Mouse (Mus musculus): Measurements from ENCODE around the gene Syna. TPM values are rescaled to one million over a fixed set of nuclear protein-coding genes. Genes with fewer than 3 reads are reported as not detected.

Syna gene
- polyA plus RNA-seq, 1 experiment from 2014 or later: 0.24 TPM

DNA sequence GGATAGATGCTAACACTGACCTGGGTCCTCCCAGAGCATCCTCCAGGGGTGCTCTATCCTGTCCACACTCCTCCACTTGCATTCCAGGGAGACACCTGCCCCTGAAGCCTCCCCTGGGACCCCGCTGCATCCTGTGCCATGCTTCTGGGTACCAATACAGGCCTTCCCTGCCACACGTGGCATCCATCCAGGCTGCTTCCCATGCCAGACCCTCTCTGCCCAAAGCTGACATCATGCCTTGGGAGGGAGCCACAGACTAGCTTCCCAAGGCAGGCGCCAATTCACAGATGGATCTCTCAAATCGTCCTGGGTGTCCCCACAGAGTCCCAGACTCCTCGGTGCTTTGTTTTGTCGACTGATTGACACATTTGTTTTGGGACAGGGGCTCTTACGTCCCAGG, 29.1 kb downstream of the Syna start:
- Histone ChIP-seq H3K4me1 (ENCODE audit: control insufficient read depth, insufficient read depth, low read length) (peaks cover 3% of the 10 kb centered on the region; the same call in 1 of the 2 replicates), H3K4me2 (ENCODE audit: low read length) (no peak overlapping the region), H3K36me3 (ENCODE audit: control insufficient read depth, insufficient read depth, low read length) (peaks cover 61% of the 10 kb centered on the region), H3K9me3 (ENCODE audit: control insufficient read depth, low read length) (no peaks in the 10 kb centered on the region), H3K9ac (replicated peaks; ENCODE audit: low read length) (no peak overlapping the region), H3K27me3 (ENCODE audit: control insufficient read depth, insufficient read depth, low read length) (no peaks in the 10 kb centered on the region), H3K27ac (replicated peaks; ENCODE audit: low read depth, low read length) (no peak overlapping the region), H3K4me3 (replicated peaks; ENCODE audit: low read depth, low read length) (no peak overlapping the region)
- WGBS: 64% methylated on average over 7 of the region's 7 CpGs
- ATAC-seq (ENCODE audit: low FRiP score, low TSS enrichment) (no peak), DNase-seq (peak; percentile 71)

- Histone ChIP-seq H3K36me3 (ENCODE audit: control insufficient read depth, insufficient read depth, low read length) (peaks cover 49% of the 10 kb centered on the region), H3K9ac (replicated peaks; ENCODE audit: low read length) (no peak overlapping the region), H3K27ac (replicated peaks; ENCODE audit: low read depth, low read length) (no peak overlapping the region), H3K27me3 (ENCODE audit: control insufficient read depth, insufficient read depth, low read length) (no peaks in the 10 kb centered on the region), H3K4me1 (ENCODE audit: control insufficient read depth, insufficient read depth, low read length) (peaks cover 3% of the 10 kb centered on the region; the same call in 1 of the 2 replicates), H3K4me3 (replicated peaks; ENCODE audit: low read depth, low read length) (no peak overlapping the region), H3K9me3 (ENCODE audit: control insufficient read depth, low read length) (no peaks in the 10 kb centered on the region), H3K4me2 (ENCODE audit: low read length) (no peak overlapping the region)
- no peak for ATAC-seq (ENCODE audit: low FRiP score, low TSS enrichment)
- no peak for DNase-seq
- WGBS: 32% methylated on average over 9 of the region's 9 CpGs
These were observed 31.5 kb downstream of the Syna start for GRCm38 (mm10) chr5:134528488-134528887.

DNA sequence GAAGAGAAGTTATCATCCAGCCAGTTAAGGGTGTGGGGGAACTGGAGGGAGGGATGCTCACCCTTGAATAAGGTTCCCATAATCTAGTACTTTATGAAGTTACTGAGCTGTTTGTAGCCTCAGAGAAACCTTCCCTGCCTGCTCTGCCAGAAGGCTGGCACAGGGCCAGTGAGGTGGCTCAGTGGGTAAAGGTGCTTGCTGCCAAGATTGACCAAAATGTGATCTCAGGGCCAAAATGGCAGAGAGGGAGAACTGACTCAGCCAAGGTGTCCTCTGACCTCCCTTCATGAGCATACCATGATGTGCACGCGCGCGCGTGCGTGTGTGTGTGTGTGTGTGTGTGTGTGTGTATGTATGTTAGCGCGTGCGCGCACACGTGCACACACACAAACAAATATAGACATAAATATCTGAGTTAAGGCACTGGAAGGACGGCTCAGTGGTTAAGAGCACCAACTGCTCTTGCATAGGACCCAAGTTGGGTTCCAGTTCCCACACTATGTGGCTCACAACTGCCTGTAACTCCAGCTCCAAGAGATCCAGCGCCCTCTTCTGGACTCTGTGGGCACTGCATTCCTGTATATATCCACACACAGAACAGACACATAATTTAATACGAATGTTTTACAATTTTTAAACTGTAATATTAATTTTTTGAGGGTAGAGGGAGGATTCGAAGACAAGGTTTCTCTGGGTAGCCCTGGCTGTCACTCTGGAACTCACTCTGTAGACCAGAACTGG, 33.8 kb downstream of the Syna start:
- Histone ChIP-seq H3K4me1 (ENCODE audit: control insufficient read depth, insufficient read depth, low read length) (peaks cover 3% of the 10 kb centered on the region; the same call in 1 of the 2 replicates), H3K27me3 (ENCODE audit: control insufficient read depth, insufficient read depth, low read length) (no peaks in the 10 kb centered on the region), H3K9me3 (ENCODE audit: control insufficient read depth, low read length) (no peaks in the 10 kb centered on the region), H3K36me3 (ENCODE audit: control insufficient read depth, insufficient read depth, low read length) (peaks cover 50% of the 10 kb centered on the region), H3K4me2 (ENCODE audit: low read length) (no peak overlapping the region), H3K9ac (replicated peaks; ENCODE audit: low read length) (no peak overlapping the region), H3K27ac (replicated peaks; ENCODE audit: low read depth, low read length) (no peak overlapping the region), H3K4me3 (replicated peaks; ENCODE audit: low read depth, low read length) (no peak overlapping the region)
- ATAC-seq (ENCODE audit: low FRiP score, low TSS enrichment) (no peak), DNase-seq (no peak)
- 94% methylated on average over 15 of the region's 15 CpGs for WGBS

DNA sequence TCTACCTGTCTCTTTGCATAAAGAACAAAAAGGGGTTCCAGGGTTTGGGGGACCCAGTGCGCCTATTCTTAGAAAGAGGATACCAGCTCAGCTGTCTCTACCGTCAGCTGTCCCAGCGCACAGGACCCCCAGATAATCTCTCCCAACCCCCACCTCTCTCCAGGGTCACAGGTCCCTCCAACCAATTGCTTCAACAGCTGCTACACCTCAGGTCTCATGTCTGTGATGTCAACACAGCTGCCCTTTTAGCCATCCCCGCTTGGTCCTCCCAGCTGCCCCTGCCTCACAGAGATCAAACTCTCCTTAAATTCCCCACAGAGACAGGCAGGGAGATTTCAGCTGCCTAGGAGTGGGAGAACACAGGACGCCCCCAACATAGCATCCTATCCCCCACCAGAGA, 36.2 kb downstream of the Syna start:
- H3K4me3 ChIP-seq (replicated peaks; ENCODE audit: low read depth, low read length): no peak overlapping the region
- ATAC-seq (ENCODE audit: low FRiP score, low TSS enrichment): no peak
- no peak overlapping the region for H3K4me2 ChIP-seq (ENCODE audit: low read length)
- 85% methylated on average over 5 of the region's 5 CpGs for WGBS
- no peak for DNase-seq
- peaks cover 3% of the 10 kb centered on the region; the same call in 1 of the 2 replicates for H3K4me1 ChIP-seq (ENCODE audit: control insufficient read depth, insufficient read depth, low read length)
- H3K27ac ChIP-seq (replicated peaks; ENCODE audit: low read depth, low read length): no peak overlapping the region
- no peaks in the 10 kb centered on the region for H3K27me3 ChIP-seq (ENCODE audit: control insufficient read depth, insufficient read depth, low read length)
- no peaks in the 10 kb centered on the region for H3K9me3 ChIP-seq (ENCODE audit: control insufficient read depth, low read length)
- no peak overlapping the region for H3K9ac ChIP-seq (replicated peaks; ENCODE audit: low read length)
- H3K36me3 ChIP-seq (ENCODE audit: control insufficient read depth, insufficient read depth, low read length): peaks cover 52% of the 10 kb centered on the region

DNA sequence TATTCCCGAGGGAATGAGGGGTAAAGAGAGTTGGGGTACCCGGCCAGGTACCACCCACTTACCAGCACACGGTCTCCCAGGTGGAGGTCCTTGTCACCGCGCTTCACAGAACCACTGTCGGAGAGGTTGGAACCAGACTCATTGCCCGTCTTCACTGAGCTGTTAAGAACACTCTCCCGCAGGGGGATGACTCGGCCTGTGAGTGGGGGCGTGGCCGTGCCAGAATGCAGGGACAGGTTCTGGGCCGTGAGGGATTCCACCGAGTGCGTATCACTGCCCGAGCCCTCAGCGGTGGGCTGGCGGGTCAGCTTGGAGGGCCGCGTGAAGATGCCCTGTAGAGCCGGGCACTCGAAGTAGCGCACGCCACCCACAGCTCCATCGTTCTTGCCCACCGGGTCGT, 37.4 kb downstream of the Syna start:
- H3K27ac ChIP-seq (replicated peaks; ENCODE audit: low read depth, low read length): no peak overlapping the region
- H3K9me3 ChIP-seq (ENCODE audit: control insufficient read depth, low read length): no peaks in the 10 kb centered on the region
- H3K36me3 ChIP-seq (ENCODE audit: control insufficient read depth, insufficient read depth, low read length): peaks cover 60% of the 10 kb centered on the region
- H3K4me2 ChIP-seq (ENCODE audit: low read length): no peak overlapping the region
- H3K4me3 ChIP-seq (replicated peaks; ENCODE audit: low read depth, low read length): no peak overlapping the region
- no peak for DNase-seq
- H3K4me1 ChIP-seq (ENCODE audit: control insufficient read depth, insufficient read depth, low read length): no peaks in the 10 kb centered on the region
- 93% methylated on average over 26 of the region's 26 CpGs for WGBS
- no peaks in the 10 kb centered on the region for H3K27me3 ChIP-seq (ENCODE audit: control insufficient read depth, insufficient read depth, low read length)
- ATAC-seq (ENCODE audit: low FRiP score, low TSS enrichment): no peak
- no peak overlapping the region for H3K9ac ChIP-seq (replicated peaks; ENCODE audit: low read length)

GRCm38 (mm10) chr5:134521806-134522205, 38.2 kb downstream of the Syna start:
- no peaks in the 10 kb centered on the region for H3K4me1 ChIP-seq (ENCODE audit: control insufficient read depth, insufficient read depth, low read length)
- ATAC-seq (ENCODE audit: low FRiP score, low TSS enrichment) (no peak), DNase-seq (no peak)
- H3K36me3 ChIP-seq (ENCODE audit: control insufficient read depth, insufficient read depth, low read length): peaks cover 65% of the 10 kb centered on the region
- no peak overlapping the region for H3K4me2 ChIP-seq (ENCODE audit: low read length)
- no peak overlapping the region for H3K4me3 ChIP-seq (replicated peaks; ENCODE audit: low read depth, low read length)
- WGBS: 92% methylated on average over 7 of the region's 7 CpGs
- no peaks in the 10 kb centered on the region for H3K27me3 ChIP-seq (ENCODE audit: control insufficient read depth, insufficient read depth, low read length)
- H3K27ac ChIP-seq (replicated peaks; ENCODE audit: low read depth, low read length): no peak overlapping the region; the same call in 1 of the 2 replicates
- no peak overlapping the region for H3K9ac ChIP-seq (replicated peaks; ENCODE audit: low read length)
- no peaks in the 10 kb centered on the region for H3K9me3 ChIP-seq (ENCODE audit: control insufficient read depth, low read length)

GRCm38 (mm10) chr5:134521131-134521530, 38.8 kb downstream of the Syna start:
- Histone ChIP-seq H3K4me1 (ENCODE audit: control insufficient read depth, insufficient read depth, low read length) (no peaks in the 10 kb centered on the region), H3K27ac (replicated peaks; ENCODE audit: low read depth, low read length) (no peak overlapping the region; the same call in 1 of the 2 replicates), H3K9me3 (ENCODE audit: control insufficient read depth, low read length) (no peaks in the 10 kb centered on the region), H3K36me3 (ENCODE audit: control insufficient read depth, insufficient read depth, low read length) (peaks cover 69% of the 10 kb centered on the region), H3K9ac (replicated peaks; ENCODE audit: low read length) (no peak overlapping the region), H3K4me3 (replicated peaks; ENCODE audit: low read depth, low read length) (no peak overlapping the region), H3K27me3 (ENCODE audit: control insufficient read depth, insufficient read depth, low read length) (no peaks in the 10 kb centered on the region), H3K4me2 (ENCODE audit: low read length) (no peak overlapping the region)
- 59% methylated on average over 2 of the region's 2 CpGs for WGBS
- ATAC-seq (ENCODE audit: low FRiP score, low TSS enrichment) (no peak), DNase-seq (no peak)

DNA sequence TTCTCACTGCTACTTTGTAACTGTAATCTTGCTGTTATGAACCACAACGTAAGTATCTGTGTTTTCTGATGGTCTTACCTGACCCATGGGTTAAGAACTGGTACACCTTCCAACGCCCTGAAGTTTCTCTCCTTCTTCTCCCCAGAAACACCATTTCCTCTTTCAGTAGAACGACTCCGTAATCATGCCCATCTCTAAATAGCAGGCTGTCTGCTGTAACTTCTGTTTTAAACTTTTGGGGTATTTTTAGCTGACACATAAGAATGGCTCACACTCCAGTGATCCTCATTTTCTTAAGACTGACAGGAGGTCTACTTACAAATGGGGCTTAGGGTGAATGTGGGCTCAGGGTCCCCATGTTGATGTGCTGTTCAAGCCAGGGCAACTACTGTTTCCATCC, 39.9 kb downstream of the Syna start:
- DNase-seq (no peak), ATAC-seq (ENCODE audit: low FRiP score, low TSS enrichment) (no peak)
- peaks cover 79% of the 10 kb centered on the region for H3K36me3 ChIP-seq (ENCODE audit: control insufficient read depth, insufficient read depth, low read length)
- no peaks in the 10 kb centered on the region for H3K4me1 ChIP-seq (ENCODE audit: control insufficient read depth, insufficient read depth, low read length)
- no peak overlapping the region for H3K4me3 ChIP-seq (replicated peaks; ENCODE audit: low read depth, low read length)
- no peaks in the 10 kb centered on the region for H3K9me3 ChIP-seq (ENCODE audit: control insufficient read depth, low read length)
- H3K27me3 ChIP-seq (ENCODE audit: control insufficient read depth, insufficient read depth, low read length): no peaks in the 10 kb centered on the region
- H3K9ac ChIP-seq (replicated peaks; ENCODE audit: low read length): no peak overlapping the region
- H3K27ac ChIP-seq (replicated peaks; ENCODE audit: low read depth, low read length): no peak overlapping the region
- WGBS: 97% methylated on average over 4 of the region's 4 CpGs
- no peak overlapping the region for H3K4me2 ChIP-seq (ENCODE audit: low read length)

GRCm38 (mm10) chr5:134519471-134519870, 40.5 kb downstream of the Syna start:
- WGBS: 98% methylated on average over 5 of the region's 5 CpGs
- Histone ChIP-seq H3K4me3 (replicated peaks; ENCODE audit: low read depth, low read length) (no peak overlapping the region), H3K9ac (replicated peaks; ENCODE audit: low read length) (no peak overlapping the region), H3K27ac (replicated peaks; ENCODE audit: low read depth, low read length) (no peak overlapping the region), H3K9me3 (ENCODE audit: control insufficient read depth, low read length) (no peaks in the 10 kb centered on the region), H3K4me2 (ENCODE audit: low read length) (no peak overlapping the region), H3K4me1 (ENCODE audit: control insufficient read depth, insufficient read depth, low read length) (no peaks in the 10 kb centered on the region), H3K27me3 (ENCODE audit: control insufficient read depth, insufficient read depth, low read length) (no peaks in the 10 kb centered on the region), H3K36me3 (ENCODE audit: control insufficient read depth, insufficient read depth, low read length) (peaks cover 82% of the 10 kb centered on the region)
- DNase-seq (no peak), ATAC-seq (ENCODE audit: low FRiP score, low TSS enrichment) (no peak)
